Mouse (Mus musculus): ENCODE results near the gene Kirrel3.

Kirrel3 gene

DNA sequence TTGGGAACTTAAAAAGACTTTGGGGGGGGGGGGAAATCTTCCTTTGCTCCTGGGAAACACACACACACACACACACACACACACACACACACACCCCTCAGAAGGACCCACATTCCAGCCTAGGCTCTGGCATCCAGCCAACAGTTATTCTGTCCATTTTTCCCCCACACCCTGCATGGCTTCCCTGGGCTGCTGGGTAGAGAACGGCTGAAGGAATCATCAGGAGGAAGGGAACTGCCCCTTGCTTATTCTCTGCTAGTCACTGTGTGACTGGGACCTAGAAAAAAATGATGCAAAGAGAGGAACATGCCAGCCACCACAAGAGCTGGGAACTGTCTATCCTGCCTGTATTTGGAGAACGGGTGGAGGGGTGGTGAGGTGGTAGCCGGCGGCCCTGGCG is 532.4 kb downstream of the Kirrel3 start:
- DNase-seq (ENCODE audit: inconsistent age in 2 of 2, low spot score in 1 of 2), result peak in 1 of 2 experiments; percentile 44

DNA sequence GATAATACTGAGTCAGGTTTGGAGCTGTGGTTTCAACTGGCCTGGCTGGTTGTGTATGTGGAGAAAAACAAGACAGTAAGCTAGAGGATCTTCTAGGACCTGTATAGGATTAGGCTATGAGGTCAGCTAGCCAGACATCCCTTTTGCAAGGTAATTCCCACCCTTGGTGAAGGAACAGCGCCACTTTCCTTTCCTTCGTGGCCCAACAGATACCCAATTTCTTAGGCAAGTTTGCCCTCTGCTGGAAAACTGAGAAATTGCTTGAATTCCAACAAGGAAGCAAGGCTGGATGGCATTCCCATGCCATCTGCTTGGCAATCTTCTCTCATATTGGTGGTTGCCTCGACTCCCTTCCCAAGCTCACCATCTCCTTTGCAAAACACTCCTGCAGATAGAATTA is 533.7 kb downstream of the Kirrel3 start:
- DNase-seq (ENCODE audit: inconsistent age in 2 of 2, low spot score in 1 of 2), result peak; percentile 42 to 90

- peak in 1 of 2 experiments; percentile 25 for DNase-seq (ENCODE audit: inconsistent age in 2 of 2, low spot score in 1 of 2)
Observed at GRCm38 (mm10) chr9:35020015-35020653, 534.4 kb downstream of the Kirrel3 start.

DNA sequence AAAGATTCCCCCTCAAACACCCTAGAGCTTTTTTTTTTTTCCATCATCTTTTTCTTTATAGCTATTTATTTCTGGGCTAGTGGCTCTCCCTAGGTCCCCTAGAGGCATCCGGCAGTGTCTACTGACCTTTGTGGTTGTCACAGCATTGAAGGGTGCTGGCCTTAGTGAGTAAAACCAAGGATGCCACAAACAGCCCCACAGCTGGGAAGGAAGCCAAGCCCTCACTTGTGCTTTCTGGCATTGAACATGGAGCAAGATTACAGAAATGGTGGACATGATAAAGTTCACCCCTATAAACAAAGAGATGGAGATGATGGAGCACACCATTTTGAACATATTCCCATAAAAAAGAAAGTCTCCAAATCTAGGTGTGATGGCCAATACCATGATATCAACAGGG is 536.0 kb downstream of the Kirrel3 start:
- DNase-seq (ENCODE audit: inconsistent age in 2 of 2, low spot score in 1 of 2), result no peak

DNA sequence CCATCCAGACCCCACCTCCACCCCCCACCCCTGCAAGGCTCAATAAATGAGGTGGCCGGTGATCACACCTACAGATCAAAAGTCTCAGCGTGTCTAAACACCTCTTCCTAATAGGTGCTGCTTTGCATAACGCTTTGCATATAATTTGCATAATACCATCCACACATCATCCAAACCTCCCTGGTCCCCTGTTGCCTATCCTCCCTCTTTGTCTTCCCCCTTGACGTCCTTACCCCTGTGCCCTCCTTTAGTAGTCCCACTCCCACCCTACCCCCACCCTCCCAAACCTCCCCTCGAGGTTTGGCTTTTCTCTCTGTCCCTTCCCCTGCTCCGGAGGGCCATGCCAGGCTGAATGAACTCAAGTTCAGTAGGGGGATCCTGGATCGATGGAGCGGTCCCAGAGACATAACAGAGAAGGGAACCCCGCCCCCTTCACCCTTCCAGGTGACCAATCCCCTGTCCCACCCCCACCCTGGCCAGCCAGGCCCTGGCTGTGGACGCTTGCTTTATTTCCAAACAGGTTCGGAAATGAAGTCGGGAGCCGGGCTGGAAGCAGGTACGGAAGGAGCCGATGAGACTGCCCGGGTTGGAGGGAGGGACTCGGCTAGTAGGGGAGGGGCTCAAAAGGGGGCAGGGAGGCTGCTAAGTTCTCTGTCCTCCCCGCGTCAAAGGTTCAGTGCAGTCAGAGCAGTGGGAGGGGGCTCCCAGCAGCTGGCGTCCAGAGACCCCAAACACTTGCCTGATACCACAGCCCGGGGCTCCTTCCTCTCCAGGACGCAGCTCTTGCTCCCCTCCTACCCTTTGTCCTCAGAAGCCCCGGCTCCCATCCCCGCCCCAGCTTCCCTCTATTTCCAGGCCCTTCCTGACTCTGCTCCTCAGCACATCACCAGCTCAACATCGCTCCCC is 539.1 kb downstream of the Kirrel3 start:
- DNase-seq (ENCODE audit: inconsistent age in 2 of 2, low spot score in 1 of 2), result no peak

DNA sequence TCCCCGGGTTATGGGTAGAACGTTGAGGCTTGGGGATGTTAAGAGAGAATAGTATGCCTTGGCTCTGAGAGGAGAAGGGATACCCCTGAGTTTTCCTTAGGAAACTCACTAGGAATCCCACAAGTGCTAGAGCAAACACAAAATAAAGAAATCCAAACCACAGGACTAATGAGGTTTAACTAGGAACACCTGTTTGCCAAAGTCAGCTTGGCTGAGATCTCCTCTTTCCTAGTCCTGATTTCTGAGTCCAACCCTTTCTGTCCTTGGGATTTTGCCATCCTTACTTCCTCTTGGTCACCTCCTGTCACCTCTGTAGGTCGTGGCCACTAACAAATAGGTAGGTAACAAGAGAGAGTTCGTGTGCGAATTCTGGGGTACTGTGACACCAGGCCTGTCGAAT is 540.6 kb downstream of the Kirrel3 start:
- DNase-seq (ENCODE audit: inconsistent age in 2 of 2, low spot score in 1 of 2), result no peak

GRCm38 (mm10) chr9:35026897-35027311 is 541.2 kb downstream of the Kirrel3 start:
- DNase-seq (ENCODE audit: inconsistent age in 2 of 2, low spot score in 1 of 2), result peak in 1 of 2 experiments; percentile 60

DNA sequence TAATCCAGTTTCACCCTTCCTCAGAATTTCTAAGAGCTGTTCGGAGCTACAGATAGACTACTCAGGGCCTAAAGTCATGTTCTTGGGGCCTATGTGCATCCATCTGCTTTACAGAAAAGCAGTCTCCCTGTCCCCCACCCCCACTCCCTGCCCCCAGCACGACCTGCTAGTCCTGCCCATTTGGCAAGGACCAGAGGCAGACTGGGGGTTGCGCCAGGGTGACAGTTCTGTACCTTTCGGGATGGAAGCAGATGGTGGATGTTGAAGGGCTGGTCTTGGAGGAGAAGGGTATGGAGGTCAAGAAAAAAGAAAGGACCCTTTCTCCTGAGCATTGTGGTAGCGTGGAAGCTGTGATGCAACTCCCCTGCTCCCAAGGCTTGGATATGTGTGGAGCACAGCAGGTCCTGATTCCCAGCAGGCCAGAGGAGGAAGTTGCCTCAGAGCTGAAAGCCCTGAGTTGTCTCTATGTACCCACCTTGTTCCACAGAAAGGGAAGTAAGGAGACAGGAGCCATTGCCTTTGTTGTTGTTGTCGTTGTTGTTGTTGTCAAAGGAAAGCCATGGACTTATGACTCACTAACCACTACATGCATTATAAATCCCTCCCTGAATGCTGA is 541.8 kb downstream of the Kirrel3 start:
- no peak for DNase-seq (ENCODE audit: inconsistent age in 2 of 2, low spot score in 1 of 2)

GRCm38 (mm10) chr9:35030823-35031222 is 545.1 kb downstream of the Kirrel3 start:
- DNase-seq (ENCODE audit: inconsistent age in 2 of 2, low spot score in 1 of 2), result peak; percentile 72 to 91

DNA sequence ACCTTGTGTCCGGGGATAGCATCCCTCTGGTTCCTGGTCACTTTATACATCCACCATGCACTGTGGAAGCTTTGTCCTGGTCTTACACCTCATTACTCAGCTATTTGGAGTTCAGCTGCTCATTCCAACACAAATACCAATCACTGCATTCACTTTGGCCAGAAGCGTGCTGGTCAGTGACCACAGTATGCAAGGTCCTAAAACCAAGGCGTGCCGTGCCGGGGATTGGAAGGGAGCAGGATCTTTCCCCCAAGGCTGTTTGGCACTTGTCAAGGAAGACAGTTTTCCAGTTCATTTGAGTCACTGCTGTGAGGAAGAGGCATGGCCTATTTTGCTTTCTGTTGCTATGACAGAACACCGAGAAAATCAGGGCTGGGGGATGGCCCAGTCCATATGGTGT is 546.8 kb downstream of the Kirrel3 start:
- DNase-seq (ENCODE audit: inconsistent age in 2 of 2, low spot score in 1 of 2), result peak in 1 of 2 experiments; percentile 71

DNA sequence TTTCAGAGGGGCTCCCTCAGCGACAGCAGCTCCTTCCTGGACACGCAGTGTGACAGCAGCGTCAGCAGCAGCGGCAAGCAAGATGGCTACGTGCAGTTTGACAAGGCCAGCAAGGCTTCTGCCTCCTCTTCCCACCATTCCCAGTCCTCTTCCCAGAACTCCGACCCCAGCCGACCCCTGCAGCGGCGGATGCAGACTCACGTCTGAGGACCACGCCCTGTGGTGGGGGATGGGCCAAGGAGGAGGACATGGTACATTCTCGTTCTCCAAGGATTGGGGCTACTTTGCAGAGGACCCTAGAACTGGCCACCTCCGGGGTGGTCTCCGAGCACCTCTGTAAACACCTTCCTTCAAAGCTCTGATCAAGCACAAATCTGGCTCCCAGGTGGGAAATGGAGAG is 549.4 kb downstream of the Kirrel3 start:
- DNase-seq (ENCODE audit: inconsistent age in 2 of 2, low spot score in 1 of 2), result peak in 1 of 2 experiments; percentile 51

DNA sequence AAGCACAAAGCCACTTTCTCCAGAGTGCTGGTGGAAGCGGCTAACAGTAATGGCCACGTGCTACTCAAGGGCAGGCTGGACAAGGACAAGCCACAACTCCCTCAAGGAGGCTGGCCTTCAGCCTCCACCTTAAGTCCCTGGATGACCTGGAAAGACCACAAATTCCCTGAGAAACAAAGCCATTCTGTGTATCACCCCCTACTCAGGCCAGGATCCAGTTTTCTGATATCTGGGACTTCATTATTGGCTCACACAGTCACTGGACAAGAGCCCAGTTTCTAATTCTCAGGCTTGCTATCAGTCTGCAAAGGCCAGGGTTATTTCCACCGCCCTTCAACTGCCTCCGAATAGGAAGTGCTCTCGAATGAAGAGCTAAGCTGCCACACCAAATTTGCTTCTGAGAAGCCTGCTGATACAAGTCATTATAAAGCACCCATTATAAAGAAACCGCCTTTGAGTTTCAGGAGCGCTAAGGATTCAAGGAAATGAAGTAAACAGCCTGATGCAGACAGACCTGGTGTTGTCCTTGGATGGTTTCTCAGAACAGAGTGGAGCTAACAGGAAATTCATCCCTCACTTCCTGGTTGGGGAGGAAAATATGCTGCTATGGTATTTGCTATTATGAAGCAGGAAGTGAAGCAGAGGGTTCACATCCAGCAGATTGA is 553.4 kb downstream of the Kirrel3 start:
- peak; percentile 80 to 95 for DNase-seq (ENCODE audit: inconsistent age in 2 of 2, low spot score in 1 of 2)

DNA sequence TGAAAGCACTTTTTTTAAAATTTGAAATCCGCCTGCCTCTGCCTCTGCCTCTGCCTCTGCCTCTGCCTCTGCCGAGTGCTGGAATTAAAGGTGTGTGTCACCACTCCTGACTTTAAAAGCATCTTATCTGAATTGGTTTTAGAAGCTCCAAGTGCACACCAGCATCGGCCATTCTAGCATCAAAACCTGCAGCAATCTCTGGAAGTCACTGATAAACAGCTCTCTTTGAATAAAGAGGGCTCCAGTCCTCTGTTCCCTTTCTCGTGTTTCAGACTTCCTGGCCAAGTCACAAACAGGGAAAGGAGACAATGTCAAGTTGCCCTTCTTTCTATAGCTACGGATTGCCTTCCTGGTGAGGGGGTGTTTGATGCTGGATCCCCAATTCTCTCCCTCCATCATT is 554.2 kb downstream of the Kirrel3 start:
- DNase-seq (ENCODE audit: inconsistent age in 2 of 2, low spot score in 1 of 2), result no peak

GRCm38 (mm10) chr9:35041493-35041892 is 555.8 kb downstream of the Kirrel3 start:
- peak in 1 of 2 experiments; percentile 60 for DNase-seq (ENCODE audit: inconsistent age in 2 of 2, low spot score in 1 of 2)

DNA sequence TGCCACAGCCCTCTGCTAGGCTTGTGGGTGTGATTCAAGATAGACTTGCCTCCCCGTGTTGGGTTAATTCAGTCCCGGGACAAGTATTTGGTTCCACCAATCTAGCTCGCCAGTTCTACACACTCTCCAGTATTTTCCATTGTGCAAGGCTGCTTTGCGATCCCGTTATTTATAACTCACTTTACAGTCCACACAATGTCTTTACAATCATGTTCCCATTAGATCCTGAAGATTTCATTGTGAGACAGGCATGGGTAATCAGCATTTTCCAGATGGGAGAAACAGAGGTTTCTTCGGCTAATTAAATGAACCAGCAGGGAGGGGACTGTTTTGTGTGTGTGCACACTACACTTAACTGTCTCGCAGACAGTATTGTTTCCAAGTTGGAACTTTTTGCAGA is 557.9 kb downstream of the Kirrel3 start:
- DNase-seq (ENCODE audit: inconsistent age in 2 of 2, low spot score in 1 of 2), result peak in 1 of 2 experiments; percentile 9

DNA sequence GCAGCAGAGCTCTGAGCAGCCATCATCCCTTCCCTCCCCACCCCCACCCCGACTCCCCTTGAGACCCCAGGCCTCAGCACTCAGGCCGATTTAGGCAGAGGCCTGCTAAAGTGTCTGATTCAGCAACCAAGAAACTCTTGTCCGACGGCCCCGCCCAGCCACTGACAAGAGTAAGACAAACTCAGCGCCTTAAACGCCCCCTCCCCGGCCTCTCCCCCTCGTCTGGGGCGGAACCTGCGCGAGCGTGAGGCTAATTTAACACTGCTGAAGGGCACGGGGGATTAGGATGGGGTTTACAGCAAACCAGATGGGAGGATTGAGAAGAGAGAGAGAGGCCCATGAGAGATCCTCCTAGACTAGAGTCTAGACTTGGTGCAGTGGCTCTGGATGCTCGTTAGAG is 558.8 kb downstream of the Kirrel3 start:
- peak in 1 of 2 experiments; percentile 40 for DNase-seq (ENCODE audit: inconsistent age in 2 of 2, low spot score in 1 of 2)

- peak; percentile 77 to 89 for DNase-seq (ENCODE audit: inconsistent age in 2 of 2, low spot score in 1 of 2)
Observed at GRCm38 (mm10) chr9:35045031-35045531, 559.4 kb downstream of the Kirrel3 start.

GRCm38 (mm10) chr9:35045756-35046155 is 560.1 kb downstream of the Kirrel3 start:
- DNase-seq (ENCODE audit: inconsistent age in 2 of 2, low spot score in 1 of 2), result peak; percentile 35 to 78

DNA sequence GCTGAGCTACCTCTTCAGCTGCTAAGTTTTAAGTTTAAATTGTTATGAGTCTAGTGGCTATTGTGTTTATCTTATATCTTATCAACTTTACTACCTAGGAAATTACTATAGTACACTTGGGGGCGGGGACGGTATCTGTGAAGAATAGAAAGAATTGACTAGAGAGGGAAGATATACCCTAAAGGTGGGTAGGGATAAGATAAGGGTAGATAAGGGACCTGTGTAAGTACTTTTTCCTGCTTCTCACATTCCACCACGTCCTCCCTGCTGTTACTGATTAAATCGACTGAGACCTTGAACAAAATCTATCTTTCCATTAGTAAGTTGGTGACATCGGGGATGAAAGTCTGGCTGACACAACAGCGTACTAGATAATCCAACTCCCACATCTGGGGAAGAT is 562.8 kb downstream of the Kirrel3 start:
- peak in 1 of 2 experiments; percentile 2 for DNase-seq (ENCODE audit: inconsistent age in 2 of 2, low spot score in 1 of 2)

GRCm38 (mm10) chr9:35049891-35050527 is 564.3 kb downstream of the Kirrel3 start:
- DNase-seq (ENCODE audit: inconsistent age in 2 of 2, low spot score in 1 of 2), result peak in 1 of 2 experiments; percentile 2
